Mouse (Mus musculus) cerebellum, adult 2 months (tissue): Measurements from ENCODE around the gene Tgfbr3.

ENCODE experiments used
- CTCF ChIP-seq: fragments of 200-500 bp; IDR thresholded peaks from 2 replicates; pipeline ENCODE4 v1.5.1; 2011; ENCODE audit warnings: low read depth, mild to moderate bottlenecking, control low read depth, low read length, moderate library complexity, borderline replicate concordance; ENCODE audit not compliant: insufficient read depth
- POLR2A ChIP-seq: fragments of 200-500 bp; IDR thresholded peaks from 2 replicates; pipeline ENCODE4 v1.6.1; 2011; ENCODE audit warnings: low read length, control low read depth, borderline replicate concordance; ENCODE audit not compliant: insufficient read depth

GRCm38 (mm10) chr5:107124531-107124930 lies 164.9 kb downstream of the Tgfbr3 start:
- no peak for TF ChIP-seq POLR2A
- TF ChIP-seq CTCF: no peak
